Mouse (Mus musculus) liver, embryonic 16.5 days (tissue): Measurements from ENCODE around the gene Slc1a1. TPM values are rescaled to one million over a fixed set of nuclear protein-coding genes. Genes with fewer than 3 reads are reported as not detected.
A peak's percentile ranks its signal among the peaks of the same experiment; 100 is the strongest.

Experiments
- ATAC-seq: fragments of 200-750 bp; cut with Nextera tagmentation; 2 replicates; pipeline ENCODE4 v1.8.0; 2017; ENCODE audit warnings: low read depth, mild to moderate bottlenecking, moderate number of reproducible peaks, moderate library complexity
- H3K27ac ChIP-seq: fragments of 300-500 bp; sonication (generic); 2 replicates; pipeline ENCODE4 v1.5.1; 2014; ENCODE audit warnings: mild to moderate bottlenecking, low read length
- H3K27me3 ChIP-seq: fragments of 300-500 bp; sonication (generic); 2 replicates; pipeline ENCODE4 v1.6.1; 2014; ENCODE audit warnings: low read depth, low read length, mixed read lengths; ENCODE audit not compliant: control insufficient read depth, insufficient read depth
- H3K36me3 ChIP-seq: fragments of 300-500 bp; sonication (generic); 2 replicates; pipeline ENCODE4 v1.6.1; 2014; ENCODE audit warnings: mild to moderate bottlenecking; ENCODE audit not compliant: control insufficient read depth, insufficient read depth
- H3K4me1 ChIP-seq: fragments of 300-500 bp; sonication (generic); 2 replicates; pipeline ENCODE4 v1.6.1; 2014; ENCODE audit warnings: low read depth, low read length, mixed read lengths; ENCODE audit not compliant: control insufficient read depth
- H3K4me2 ChIP-seq: fragments of 300-500 bp; sonication (generic); 2 replicates; pipeline ENCODE4 v1.6.1; 2014; ENCODE audit warnings: low read depth, low read length, mixed read lengths
- H3K4me3 ChIP-seq: fragments of 300-500 bp; sonication (generic); 2 replicates; pipeline ENCODE4 v1.5.1; 2014; ENCODE audit warnings: low read depth, mild to moderate bottlenecking, low read length
- H3K9ac ChIP-seq: fragments of 300-500 bp; sonication (generic); 2 replicates; pipeline ENCODE4 v1.6.1; 2014; ENCODE audit warnings: low read depth, low read length
- H3K9me3 ChIP-seq: fragments of 300-500 bp; sonication (generic); replicated peaks from 2 replicates; pipeline ENCODE4 v1.6.1; 2016; ENCODE audit warnings: low read length; ENCODE audit not compliant: control insufficient read depth
- WGBS: fragments of 180-500 bp; shearing (Covaris S2); extraction: QIAGEN DNeasy Blood & Tissue Kit; methylation state at CpG from one replicate; pipeline ENCODE4 v1.1.7; 2014; ENCODE audit not compliant: insufficient replicate concordance; 5-methylcytosine and 5-hydroxymethylcytosine counted together
- polyA plus RNA-seq: library from polyadenylated mRNA; unstranded; fragments of >200 nt; fragmentation: Nextera tagmentation; extraction: Ambion mirVana; gene quantifications from 2 replicates; pipeline ENCODE4 v1.2.1, GENCODE M21; 2015

Gene Slc1a1
- polyA plus RNA-seq, 1 experiment from 2014 or later: 0.09 TPM

GRCm38 (mm10) chr19:28897497-28897896 is 62.6 kb downstream of the Slc1a1 start:
- Histone ChIP-seq H3K9ac (no peak overlapping the region), H3K9me3 (no peaks in the 10 kb centered on the region), H3K4me1 (no peaks in the 10 kb centered on the region), H3K36me3 (no peaks in the 10 kb centered on the region), H3K27ac (no peak overlapping the region), H3K4me2 (no peak overlapping the region), H3K27me3 (no peaks in the 10 kb centered on the region), H3K4me3 (no peak overlapping the region)
- ATAC-seq: no peak
- 57% methylated on average over 9 of the region's 9 CpGs for WGBS

GRCm38 (mm10) chr19:28900771-28901170 is 65.9 kb downstream of the Slc1a1 start:
- Histone ChIP-seq H3K4me1 (no peaks in the 10 kb centered on the region), H3K36me3 (no peaks in the 10 kb centered on the region), H3K4me2 (no peak overlapping the region), H3K9me3 (no peaks in the 10 kb centered on the region), H3K27me3 (no peaks in the 10 kb centered on the region), H3K27ac (no peak overlapping the region), H3K4me3 (no peak overlapping the region), H3K9ac (no peak overlapping the region)
- ATAC-seq: no peak
- 58% methylated on average over 2 of the region's 2 CpGs for WGBS

- no peak for ATAC-seq
- no peaks in the 10 kb centered on the region for H3K9me3 ChIP-seq
- H3K36me3 ChIP-seq: no peaks in the 10 kb centered on the region
- H3K4me1 ChIP-seq: no peaks in the 10 kb centered on the region
- H3K27me3 ChIP-seq: no peaks in the 10 kb centered on the region
- 74% methylated on average over 2 of the region's 2 CpGs for WGBS
- no peak overlapping the region for H3K9ac ChIP-seq
- no peak overlapping the region for H3K4me2 ChIP-seq
- H3K27ac ChIP-seq: no peak overlapping the region
- H3K4me3 ChIP-seq: no peak overlapping the region
Observed at GRCm38 (mm10) chr19:28902111-28902510, 67.3 kb downstream of the Slc1a1 start.

- no peak overlapping the region for H3K4me2 ChIP-seq
- H3K4me3 ChIP-seq: no peak overlapping the region
- 60% methylated on average over 4 of the region's 4 CpGs for WGBS
- ATAC-seq: no peak
- no peaks in the 10 kb centered on the region for H3K9me3 ChIP-seq
- H3K9ac ChIP-seq: no peak overlapping the region
- no peaks in the 10 kb centered on the region for H3K4me1 ChIP-seq
- H3K36me3 ChIP-seq: no peaks in the 10 kb centered on the region
- no peak overlapping the region for H3K27ac ChIP-seq
- no peaks in the 10 kb centered on the region for H3K27me3 ChIP-seq
Observed at GRCm38 (mm10) chr19:28902806-28903205, 68.0 kb downstream of the Slc1a1 start.

GRCm38 (mm10) chr19:28903536-28904119 is 68.8 kb downstream of the Slc1a1 start:
- ATAC-seq: no peak
- WGBS: 68% methylated on average over 8 of the region's 8 CpGs

GRCm38 (mm10) chr19:28908186-28908585 is 73.3 kb downstream of the Slc1a1 start:
- Histone ChIP-seq H3K9me3 (no peaks in the 10 kb centered on the region), H3K4me3 (no peak overlapping the region), H3K4me2 (no peak overlapping the region), H3K9ac (no peak overlapping the region), H3K27ac (no peak overlapping the region), H3K4me1 (no peaks in the 10 kb centered on the region), H3K36me3 (no peaks in the 10 kb centered on the region), H3K27me3 (no peaks in the 10 kb centered on the region)
- WGBS: 56% methylated on average over 4 of the region's 4 CpGs
- no peak for ATAC-seq

More at GRCm38 (mm10) chr19:28903536-28904119, 68.8 kb downstream of the Slc1a1 start:
- Histone ChIP-seq H3K4me3 (no peak overlapping the region), H3K9ac (no peak overlapping the region), H3K27ac (no peak overlapping the region), H3K36me3 (no peaks in the 10 kb centered on the region), H3K4me1 (no peaks in the 10 kb centered on the region), H3K4me2 (no peak overlapping the region), H3K9me3 (no peaks in the 10 kb centered on the region), H3K27me3 (no peaks in the 10 kb centered on the region)

GRCm38 (mm10) chr19:28908693-28909092 is 73.8 kb downstream of the Slc1a1 start:
- H3K27ac ChIP-seq: no peak overlapping the region
- no peaks in the 10 kb centered on the region for H3K9me3 ChIP-seq
- no peak overlapping the region for H3K4me3 ChIP-seq
- no peak overlapping the region for H3K4me2 ChIP-seq
- no peaks in the 10 kb centered on the region for H3K36me3 ChIP-seq
- 61% methylated on average over 9 of the region's 9 CpGs for WGBS
- ATAC-seq: no peak
- H3K27me3 ChIP-seq: no peaks in the 10 kb centered on the region
- H3K4me1 ChIP-seq: no peaks in the 10 kb centered on the region
- no peak overlapping the region for H3K9ac ChIP-seq

GRCm38 (mm10) chr19:28914598-28914997 is 79.7 kb downstream of the Slc1a1 start:
- H3K9me3 ChIP-seq: no peaks in the 10 kb centered on the region
- no peak overlapping the region for H3K9ac ChIP-seq
- no peak overlapping the region for H3K27ac ChIP-seq
- 24% methylated on average over 6 of the region's 6 CpGs for WGBS
- no peak for ATAC-seq
- H3K4me3 ChIP-seq: no peak overlapping the region
- no peaks in the 10 kb centered on the region for H3K36me3 ChIP-seq
- no peaks in the 10 kb centered on the region; the same call in 1 of the 2 replicates for H3K4me1 ChIP-seq
- H3K4me2 ChIP-seq: no peak overlapping the region
- H3K27me3 ChIP-seq: no peaks in the 10 kb centered on the region

GRCm38 (mm10) chr19:28915602-28916250 is 80.9 kb downstream of the Slc1a1 start:
- WGBS: 41% methylated on average over 2 of the region's 2 CpGs
- H3K9ac ChIP-seq: no peak overlapping the region
- H3K36me3 ChIP-seq: no peaks in the 10 kb centered on the region
- no peak overlapping the region for H3K4me3 ChIP-seq
- no peak overlapping the region for H3K4me2 ChIP-seq
- H3K4me1 ChIP-seq: no peaks in the 10 kb centered on the region; the same call in 1 of the 2 replicates
- no peaks in the 10 kb centered on the region for H3K9me3 ChIP-seq
- H3K27me3 ChIP-seq: no peaks in the 10 kb centered on the region
- ATAC-seq: peak; percentile 50
- H3K27ac ChIP-seq: no peak overlapping the region
